Mouse (Mus musculus) spleen, postnatal 0 days (tissue): ENCODE data around the gene Theg. TPM values are rescaled to one million over a fixed set of nuclear protein-coding genes. Genes with fewer than 3 reads are reported as not detected.

ENCODE experiments used
- polyA plus RNA-seq: library from polyadenylated mRNA; unstranded; fragments of >200 nt; fragmentation: Nextera tagmentation; extraction: Ambion mirVana; gene quantifications from 2 replicates; pipeline ENCODE4 v1.2.1, GENCODE M21; 2015

Theg gene
- not detected in 2 replicates for polyA plus RNA-seq

DNA sequence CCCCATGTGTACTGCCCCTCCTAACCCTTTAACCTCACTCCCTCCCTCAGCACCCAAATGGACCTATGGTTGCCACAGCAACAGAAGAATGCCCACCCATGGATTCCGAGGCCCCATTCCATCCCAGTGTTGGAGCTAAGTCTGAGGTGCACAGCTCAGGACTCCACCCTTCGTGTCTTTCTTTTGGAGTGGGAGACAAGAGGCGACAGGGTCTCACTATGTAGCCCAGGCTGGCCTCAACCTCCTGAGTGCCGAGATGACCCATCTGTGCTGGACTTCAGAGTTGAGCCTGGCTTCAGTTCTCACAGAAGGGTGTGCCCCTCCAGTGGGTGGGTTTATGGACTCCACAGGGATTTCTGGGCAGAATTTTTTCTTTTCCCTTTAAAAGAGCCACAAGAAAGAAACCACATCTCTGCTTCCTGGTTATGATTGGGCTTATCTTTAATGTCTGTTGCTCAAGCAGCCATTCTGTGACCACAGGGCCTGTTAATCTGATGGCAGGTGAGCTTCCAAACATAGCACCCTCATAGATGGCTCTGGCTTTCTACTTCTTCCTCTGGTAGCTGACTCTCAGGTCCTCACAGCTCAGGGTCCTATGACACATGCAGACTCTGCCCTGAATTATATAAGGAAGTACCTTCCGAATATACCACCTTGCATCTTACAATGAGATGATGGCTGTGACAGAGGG lies at the start of gene Theg:
Theg (minus strand) TSS at position 271 of the 691 bp plus-strand sequence.

DNA sequence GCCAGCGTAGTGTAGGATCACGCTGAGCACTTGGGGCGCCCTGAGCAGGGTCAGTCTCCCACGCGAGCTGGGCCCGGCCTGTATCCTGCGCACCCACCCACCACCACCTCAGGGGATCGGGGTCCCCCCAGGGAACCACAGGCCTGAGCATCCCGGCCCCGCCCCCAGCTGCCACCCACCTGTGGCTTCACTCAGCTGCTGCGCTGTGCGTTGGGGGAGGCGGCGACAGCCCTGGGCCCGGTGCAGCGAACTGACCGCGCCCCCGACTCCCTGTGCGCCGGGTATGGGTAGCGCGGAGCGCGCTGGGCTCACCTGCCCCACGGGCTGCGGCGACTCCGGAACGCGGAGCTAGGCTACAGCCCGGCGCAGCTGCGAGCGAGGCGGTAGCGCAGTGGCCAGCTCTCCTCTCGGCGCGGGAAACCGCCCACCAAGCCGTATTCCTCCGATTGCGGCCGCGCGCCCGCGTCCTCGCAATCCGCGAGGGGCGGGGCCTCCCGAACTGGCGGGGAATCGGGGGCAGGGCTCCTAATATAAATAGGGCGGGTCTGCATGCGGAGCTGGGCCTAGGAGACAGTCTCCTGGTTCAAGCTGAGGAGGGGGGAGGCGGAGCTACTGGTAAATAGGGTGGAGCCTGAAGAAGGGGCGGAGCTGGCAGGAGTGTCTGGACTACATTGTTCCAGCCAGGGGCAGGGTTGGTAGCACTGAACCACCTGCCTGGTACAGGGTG lies 26.6 kb upstream of the Theg start, which contains the start of gene C2cd4c:
C2cd4c (minus strand) TSS at position 448 of the 727 bp plus-strand sequence.

DNA sequence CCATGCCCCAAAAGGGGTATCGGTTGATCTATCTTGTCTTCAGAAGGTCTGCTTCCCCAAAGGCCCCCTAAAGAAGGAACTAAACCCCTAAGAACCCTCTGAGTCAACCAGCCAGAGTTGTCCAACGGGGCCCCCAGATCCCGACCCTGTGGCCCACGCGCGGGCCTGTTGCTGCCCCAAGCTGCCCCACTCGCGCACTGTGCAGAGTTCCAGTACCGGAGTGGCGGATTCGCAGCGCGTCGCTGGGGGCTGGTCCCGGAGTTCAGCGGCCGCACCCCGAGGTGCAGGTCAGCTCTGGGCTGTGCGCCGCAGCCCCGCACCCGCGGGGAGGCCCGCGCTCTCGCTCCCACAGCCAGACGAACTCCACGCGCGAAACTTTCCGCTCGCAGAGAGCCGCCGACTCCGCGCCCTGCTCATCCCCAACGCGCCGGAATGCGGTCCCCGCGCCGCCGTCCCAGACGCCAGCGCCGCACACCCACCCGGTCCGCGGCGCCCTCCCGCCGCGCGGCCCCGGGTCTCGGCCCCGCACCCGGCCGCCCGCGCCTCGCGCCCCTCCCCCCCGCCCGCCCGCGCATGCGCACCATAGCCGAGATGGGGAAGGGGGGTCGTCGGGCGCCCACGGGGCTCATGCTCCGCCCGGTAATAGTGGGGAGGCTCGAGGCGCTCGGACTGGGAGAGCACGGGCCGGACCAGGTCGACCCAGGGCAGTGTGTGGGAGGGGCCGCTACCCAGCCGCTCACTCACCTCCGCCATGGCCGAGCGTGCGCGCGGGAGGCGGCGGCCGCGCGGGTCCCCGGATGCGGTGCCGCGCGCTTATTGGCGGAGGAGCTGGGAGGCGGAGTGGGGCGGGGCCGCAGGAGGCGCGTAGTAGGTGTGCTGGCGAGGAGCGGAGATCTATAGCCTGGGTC lies 32.5 kb downstream of the Theg start, which contains the start of gene Mier2:
Mier2 (minus strand) TSS at position 870 of the 908 bp plus-strand sequence.

DNA sequence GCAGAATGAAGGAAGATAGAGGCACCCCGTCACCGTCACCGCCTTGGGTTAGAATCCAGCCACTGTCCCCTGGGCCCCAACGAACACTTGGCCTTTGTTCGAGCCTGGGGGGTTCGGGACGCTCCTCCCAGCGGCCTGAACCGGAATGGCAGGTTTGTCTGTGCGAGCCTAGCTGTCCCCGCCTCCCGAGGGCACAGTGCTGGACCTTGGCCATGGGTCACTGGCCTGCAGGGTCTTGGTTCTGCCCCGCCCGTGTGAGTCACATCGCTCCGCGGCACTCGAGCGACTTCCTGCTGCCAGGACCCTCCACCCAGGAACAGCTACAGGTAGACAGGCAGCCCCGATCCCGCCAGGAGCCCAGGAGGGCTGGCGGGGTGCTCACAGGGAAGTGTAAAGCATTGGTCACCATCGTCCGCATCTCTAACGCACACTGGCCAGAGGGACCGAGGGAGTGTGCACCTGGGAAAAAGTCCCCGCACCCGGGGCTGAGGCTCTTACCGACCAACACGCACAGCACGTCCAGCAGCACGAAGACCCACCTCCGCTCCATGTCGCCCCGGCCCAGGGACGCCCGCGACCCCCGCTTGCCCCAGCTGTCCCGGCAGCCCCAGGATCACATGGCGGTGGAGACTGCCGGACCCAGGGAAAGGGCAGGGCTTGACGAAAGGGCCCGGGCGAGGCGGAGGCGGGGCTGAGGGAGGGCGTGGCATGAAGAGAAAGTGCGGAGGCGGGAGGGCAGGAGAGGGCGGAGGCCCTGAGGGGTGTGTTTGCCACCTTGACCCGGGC lies 53.8 kb downstream of the Theg start, which contains the start of gene Plpp2:
Plpp2 (minus strand) TSS at position 671 of the 786 bp plus-strand sequence.

Other genes with a start within 250 kb of the Theg start
- not detected in 2 replicates for gene Vmn2r82, start 230.8 kb downstream of the Theg start, polyA plus RNA-seq
- not detected in 2 replicates for gene Vmn2r83, start 118.6 kb downstream of the Theg start, polyA plus RNA-seq
- gene Plpp2, start 53.5 kb downstream of the Theg start, polyA plus RNA-seq, result 8.5 and 11.1 TPM in 2 replicates
- 10.7 and 13.4 TPM in 2 replicates for gene Mier2, start 32.1 kb downstream of the Theg start, polyA plus RNA-seq
- gene C2cd4c, start 26.7 kb upstream of the Theg start, polyA plus RNA-seq, result not detected in 2 replicates
- 0.90 TPM in 2 replicates for gene Shc2, start 50.6 kb upstream of the Theg start, polyA plus RNA-seq
- gene Odf3l2, start 58.4 kb upstream of the Theg start, polyA plus RNA-seq, result not detected in 2 replicates
- 25.8 and 30.9 TPM in 2 replicates for gene Madcam1, start 77.2 kb upstream of the Theg start, polyA plus RNA-seq
- 31.4 and 37.7 TPM in 2 replicates for gene Tpgs1, start 82.0 kb upstream of the Theg start, polyA plus RNA-seq
- 108 and 126 TPM in 2 replicates for gene Cdc34, start 94.9 kb upstream of the Theg start, polyA plus RNA-seq
- gene Gzmm, start 101.7 kb upstream of the Theg start, polyA plus RNA-seq, result 0.23 and 0.45 TPM in 2 replicates
- 663 and 749 TPM in 2 replicates for gene Bsg, start 117.2 kb upstream of the Theg start, polyA plus RNA-seq
- gene Hcn2, start 129.3 kb upstream of the Theg start, polyA plus RNA-seq, result 0.04 and 0.07 TPM in 2 replicates
- 15.7 and 18.4 TPM in 2 replicates for gene Polrmt, start 159.2 kb upstream of the Theg start, polyA plus RNA-seq
- 0.28 TPM in 1 of 2 replicates, not detected in the other for gene Fgf22, start 167.7 kb upstream of the Theg start, polyA plus RNA-seq
- 41.4 and 42.3 TPM in 2 replicates for gene Rnf126, start 179.6 kb upstream of the Theg start, polyA plus RNA-seq
- gene Fstl3, start 189.9 kb upstream of the Theg start, polyA plus RNA-seq, result 3.3 and 3.6 TPM in 2 replicates
- gene Prss57, start 203.6 kb upstream of the Theg start, polyA plus RNA-seq, result 9.3 and 15.0 TPM in 2 replicates
- gene Palm, start 206.2 kb upstream of the Theg start, polyA plus RNA-seq, result 16.9 and 22.9 TPM in 2 replicates
- 0.08 and 0.27 TPM in 2 replicates for gene Misp, start 233.7 kb upstream of the Theg start, polyA plus RNA-seq